Comparison of ENCODE assay signal across 8 mouse cellular contexts in genomic region chr1:120245661-120246131, GRCm38 (mm10). TPM values are rescaled to one million over a fixed set of nuclear protein-coding genes. Genes with fewer than 3 reads are reported as not detected.
A peak's percentile ranks its signal among the peaks of the same experiment; 100 is the strongest.
DNase-seq lines count a peak whose midpoint lies in the region; ATAC-seq lines count a peak whose summit lies in the region.

No protein-coding gene starts in this region.

- H3K27ac ChIP-seq in liver, embryonic 13.5 days = no peak overlapping the region
- H3K27ac ChIP-seq in liver, embryonic 12.5 days = no peak overlapping the region
- no peak overlapping the region for H3K27ac ChIP-seq in forebrain, embryonic 15.5 days (replicated peaks)
- H3K27ac ChIP-seq in heart, embryonic 16.5 days (ENCODE audit: low read length) = peak overlapping the region; percentile 91

- no peaks in the 10 kb centered on the region for H3K27me3 ChIP-seq in liver, embryonic 13.5 days
- no peaks in the 10 kb centered on the region for H3K27me3 ChIP-seq in liver, embryonic 12.5 days (replicated peaks)
- H3K27me3 ChIP-seq in forebrain, embryonic 15.5 days = no peaks in the 10 kb centered on the region
- no peaks in the 10 kb centered on the region for H3K27me3 ChIP-seq in heart, embryonic 16.5 days (ENCODE audit: control insufficient read depth, insufficient read depth, low read length)

- WGBS in liver, embryonic 13.5 days (ENCODE audit: insufficient replicate concordance) = 52% methylated on average over 4 of the region's 4 CpGs
- 56% methylated on average over 4 of the region's 4 CpGs for WGBS in liver, embryonic 12.5 days (ENCODE audit: insufficient replicate concordance)
- 49% methylated on average over 4 of the region's 4 CpGs for WGBS in forebrain, embryonic 15.5 days
- WGBS in heart, embryonic 16.5 days = 35% methylated on average over 4 of the region's 4 CpGs

- H3K36me3 ChIP-seq in liver, embryonic 13.5 days = peaks cover 82% of the 10 kb centered on the region
- peaks cover 84% of the 10 kb centered on the region for H3K36me3 ChIP-seq in liver, embryonic 12.5 days
- H3K36me3 ChIP-seq in forebrain, embryonic 15.5 days = no peaks in the 10 kb centered on the region
- H3K36me3 ChIP-seq in heart, embryonic 16.5 days (ENCODE audit: control insufficient read depth, insufficient read depth) = peaks cover 6% of the 10 kb centered on the region

- H3K9ac ChIP-seq in liver, embryonic 13.5 days = no peak overlapping the region
- no peak overlapping the region for H3K9ac ChIP-seq in liver, embryonic 12.5 days
- no peak overlapping the region for H3K9ac ChIP-seq in forebrain, embryonic 15.5 days (replicated peaks)
- H3K9ac ChIP-seq in heart, embryonic 16.5 days (ENCODE audit: low read length) = peak overlapping the region; percentile 43

- H3K4me1 ChIP-seq in liver, embryonic 13.5 days (replicated peaks) = peaks cover 41% of the 10 kb centered on the region
- peaks cover 43% of the 10 kb centered on the region for H3K4me1 ChIP-seq in liver, embryonic 12.5 days
- no peaks in the 10 kb centered on the region for H3K4me1 ChIP-seq in forebrain, embryonic 15.5 days
- H3K4me1 ChIP-seq in heart, embryonic 16.5 days (ENCODE audit: control insufficient read depth, insufficient read depth, low read length) = peaks cover 34% of the 10 kb centered on the region

- ATAC-seq in liver, embryonic 13.5 days (ENCODE audit: low read depth) = peak; percentile 12; the same call in 1 of the 2 replicates
- no peak for ATAC-seq in liver, embryonic 12.5 days
- ATAC-seq in forebrain, embryonic 15.5 days (replicated peaks) = peak; percentile 74
- ATAC-seq in heart, embryonic 16.5 days (replicated peaks; ENCODE audit: extremely low read depth, insufficient read depth, low FRiP score) = peak; percentile 80

- H3K4me3 ChIP-seq in liver, embryonic 13.5 days (replicated peaks) = no peak overlapping the region
- no peak overlapping the region for H3K4me3 ChIP-seq in liver, embryonic 12.5 days
- H3K4me3 ChIP-seq in forebrain, embryonic 15.5 days = no peak overlapping the region
- no peak overlapping the region for H3K4me3 ChIP-seq in heart, embryonic 16.5 days (ENCODE audit: low read length)

- intact Hi-C loops in left cerebral cortex, postnatal 4 days (cut with DNase I) = no loop called here

- DNase-seq in liver, embryonic 13.5 days = no peak
- DNase-seq in left cerebral cortex, postnatal 4 days = peak; percentile 54
- DNase-seq in right cerebral cortex, postnatal 10 days (ENCODE audit: low spot score in 2 of 2) = peak; percentile 81 to 87
- DNase-seq in thymus, postnatal 10 days (ENCODE audit: low spot score in 2 of 2) = no peak
- no peak for DNase-seq in spleen, adult 18-20 months

- H3K9me3 ChIP-seq in liver, embryonic 13.5 days (replicated peaks) = no peaks in the 10 kb centered on the region
- no peaks in the 10 kb centered on the region for H3K9me3 ChIP-seq in liver, embryonic 12.5 days (replicated peaks)
- H3K9me3 ChIP-seq in forebrain, embryonic 15.5 days = no peaks in the 10 kb centered on the region
- no peaks in the 10 kb centered on the region for H3K9me3 ChIP-seq in heart, embryonic 16.5 days (replicated peaks; ENCODE audit: control insufficient read depth, low read length)

- H3K4me2 ChIP-seq in liver, embryonic 13.5 days = no peak overlapping the region
- H3K4me2 ChIP-seq in liver, embryonic 12.5 days = no peak overlapping the region
- H3K4me2 ChIP-seq in forebrain, embryonic 15.5 days (replicated peaks) = no peak overlapping the region
- no peak overlapping the region for H3K4me2 ChIP-seq in heart, embryonic 16.5 days (ENCODE audit: low read depth, low read length)

RNA-seq across cellular contexts. Expression of gene Steap3, which starts 26.8 kb away (rescaled TPM):
- polyA plus RNA-seq in liver, embryonic 13.5 days (2015; fragmentation: Nextera tagmentation; extraction: Ambion mirVana) = 46.7 and 49.5 TPM in 2 replicates
- 54.3 and 56.3 TPM in 2 replicates for polyA plus RNA-seq in liver, embryonic 12.5 days (2016; fragmentation: Nextera tagmentation; extraction: Ambion mirVana)
- polyA plus RNA-seq in forebrain, embryonic 15.5 days (2015; fragmentation: Nextera tagmentation; extraction: Ambion mirVana) = 2.2 TPM in 2 replicates
- polyA plus RNA-seq in heart, embryonic 16.5 days (2015; fragmentation: Nextera tagmentation; extraction: Ambion mirVana) = 18.5 and 19.9 TPM in 2 replicates
- total RNA-seq in left cerebral cortex, postnatal 4 days (2021) = 1 to 10 TPM; 4.2 to 6.1 TPM

Comparison
In these comparisons a context has a peak if more than half of its experiments do, and no peak if none do; other contexts are left out.
1. DNase-seq: peak in left cerebral cortex, postnatal 4 days (single experiment) and right cerebral cortex, postnatal 10 days (2 of 2); none in liver, embryonic 13.5 days (single experiment), thymus, postnatal 10 days (0 of 2) and spleen, adult 18-20 months (0 of 2).